Mouse (Mus musculus): ENCODE results near the gene Ddx43. TPM values are rescaled to one million over a fixed set of nuclear protein-coding genes. Genes with fewer than 3 reads are reported as not detected.
A peak's percentile ranks its signal among the peaks of the same experiment; 100 is the strongest.

Gene Ddx43
- total RNA-seq, 1 experiment from 2014 or later, result not detected

- DNase-seq, result peak; percentile 50
Measured at GRCm38 (mm10) chr9:78442579-78443392, 47.2 kb downstream of the Ddx43 start, which contains the start of gene Cgas. Cgas (minus strand) TSS chr9:78443237.

- DNase-seq, result no peak
Measured at GRCm38 (mm10) chr9:78447606-78447972, 52.0 kb downstream of the Ddx43 start.

DNA sequence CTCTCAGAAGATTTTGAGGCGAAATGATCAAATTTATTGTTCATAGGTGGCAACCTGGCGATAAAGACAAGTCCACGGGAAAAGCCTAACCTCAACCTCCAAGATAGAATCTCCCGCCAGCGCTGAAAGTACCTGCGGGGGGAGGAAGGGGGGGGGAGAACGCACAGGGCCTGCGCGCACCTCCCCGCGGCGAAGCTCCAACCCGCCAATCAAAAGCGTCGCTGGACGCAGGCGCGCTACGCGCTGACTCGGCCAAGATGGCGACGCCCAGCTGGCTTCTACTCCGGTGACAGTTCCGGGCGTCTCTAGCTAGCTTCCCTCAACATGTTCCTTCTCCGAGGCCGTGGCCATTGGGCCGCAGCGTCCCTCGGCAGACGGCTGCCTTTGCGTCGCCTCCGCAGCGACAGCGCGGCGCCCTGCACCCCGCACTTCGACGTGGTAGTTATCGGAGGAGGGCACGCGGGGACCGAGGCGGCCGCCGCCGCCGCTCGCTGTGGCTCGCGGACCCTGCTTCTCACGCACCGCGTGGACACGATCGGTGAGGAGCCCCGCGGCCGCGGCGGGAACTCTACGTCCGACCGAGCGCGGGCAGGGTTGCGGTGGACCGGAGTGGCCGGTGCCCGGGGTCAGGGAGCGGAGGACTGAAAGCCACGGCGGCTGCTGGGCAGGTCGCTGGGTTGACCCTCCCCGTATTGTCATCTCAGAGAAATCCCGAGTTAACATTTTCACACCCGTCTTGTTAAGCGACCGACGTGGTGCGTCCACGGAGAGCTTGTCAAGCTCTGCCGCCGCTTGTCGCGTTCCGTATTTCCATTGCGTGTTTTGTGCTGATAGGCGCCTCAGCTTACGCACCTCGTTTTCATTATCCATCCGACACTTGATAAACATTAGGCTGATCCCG, 52.6 kb downstream of the Ddx43 start, which contains the start of the genes Mto1 and Gm17324:
Mto1 (plus strand) TSS at position 236 of the 901 bp plus-strand sequence.
Gm17324 (minus strand) TSS at position 814 of the 901 bp plus-strand sequence.
- DNase-seq, result peak; percentile 91

DNA sequence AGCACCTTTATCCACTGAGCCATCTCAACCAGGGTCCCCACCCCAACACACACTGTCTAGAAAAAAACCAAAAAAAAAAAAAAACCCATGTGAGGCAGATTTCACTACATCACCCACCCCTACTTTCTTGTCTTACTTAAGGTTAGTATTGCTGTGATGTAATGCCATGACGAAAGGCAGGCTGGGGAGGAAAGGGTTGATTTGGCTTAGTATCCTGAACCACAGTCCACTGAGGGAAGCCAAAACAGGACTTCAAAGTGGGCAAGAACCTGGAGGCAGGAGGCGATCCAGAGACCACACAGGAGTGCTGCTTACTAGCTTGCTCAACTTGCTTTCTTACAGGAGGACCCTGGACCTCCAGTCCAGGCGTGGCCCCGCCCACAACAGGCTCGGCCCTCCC, 54.8 kb downstream of the Ddx43 start:
- DNase-seq, result no peak

GRCm38 (mm10) chr9:78451382-78451781, 55.8 kb downstream of the Ddx43 start:
- no peak for DNase-seq

GRCm38 (mm10) chr9:78457026-78457425, 61.4 kb downstream of the Ddx43 start:
- DNase-seq, result no peak

- no peak for DNase-seq
Measured at GRCm38 (mm10) chr9:78463337-78463736, 67.8 kb downstream of the Ddx43 start.

DNA sequence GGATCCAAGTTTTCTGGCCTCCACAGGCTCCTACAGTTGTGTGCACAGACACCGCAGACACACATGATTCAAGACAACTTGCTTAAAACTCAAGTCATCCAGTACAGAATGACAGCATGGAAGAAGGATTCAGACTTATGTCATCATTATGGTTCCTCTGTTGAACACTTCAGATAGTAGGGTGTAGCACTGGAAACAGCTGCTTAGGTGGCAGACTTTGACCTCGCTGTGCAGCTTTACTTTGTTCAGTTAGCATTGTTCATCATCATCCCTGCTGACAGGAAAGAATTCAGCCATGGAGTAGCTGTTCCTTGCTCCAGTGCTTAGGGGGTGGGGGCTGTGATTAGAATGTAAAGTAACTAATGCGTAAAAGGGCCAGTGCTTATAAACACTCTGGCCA, 70.1 kb downstream of the Ddx43 start:
- no peak for DNase-seq

Other genes starting within 250 kb of the Ddx43 start
- gene Gsta4, start 213.0 kb upstream of the Ddx43 start, total RNA-seq (2021), result 33.4 and 39.6 TPM in 2 replicates
- gene Gsta1, start 165.1 kb upstream of the Ddx43 start, total RNA-seq (2021), result 1.1 TPM in 1 of 2 replicates, not detected in the other
- gene Gm3776, start 138.6 kb upstream of the Ddx43 start, total RNA-seq (2021), result not detected in 2 replicates
- gene Gm10639, start 105.9 kb upstream of the Ddx43 start, total RNA-seq (2021), result not detected in 2 replicates
- not detected in 2 replicates for gene Omt2a, start 81.0 kb upstream of the Ddx43 start, total RNA-seq (2021)
- not detected in 2 replicates for gene Omt2b, start 68.2 kb upstream of the Ddx43 start, total RNA-seq (2021)
- 4.2 and 10.3 TPM in 2 replicates for gene Gsta2, start 40.0 kb upstream of the Ddx43 start, total RNA-seq (2021)
- gene Dppa5a, start 27.6 kb upstream of the Ddx43 start, total RNA-seq (2021), result not detected in 2 replicates
- gene Ooep, start 17.1 kb upstream of the Ddx43 start, total RNA-seq (2021), result not detected in 2 replicates
- gene Cgas, start 47.5 kb downstream of the Ddx43 start, total RNA-seq (2021), result 1.1 and 1.6 TPM in 2 replicates
- 25.5 and 35.8 TPM in 2 replicates for gene Mto1, start 52.4 kb downstream of the Ddx43 start, total RNA-seq (2021)
- gene Gm17324, start 53.0 kb downstream of the Ddx43 start, total RNA-seq (2021), result not detected in 2 replicates
- 6,460 and 8,956 TPM in 2 replicates for gene Eef1a1, start 93.4 kb downstream of the Ddx43 start, total RNA-seq (2021)
- 10.6 and 16.7 TPM in 2 replicates for gene Slc17a5, start 192.3 kb downstream of the Ddx43 start, total RNA-seq (2021)
- gene Cd109, start 219.8 kb downstream of the Ddx43 start, total RNA-seq (2021), result 0.29 and 0.36 TPM in 2 replicates